Mouse (Mus musculus) left cerebral cortex, postnatal 25 days (tissue): ENCODE results near the gene Apela. TPM values are rescaled to one million over a fixed set of nuclear protein-coding genes. Genes with fewer than 3 reads are reported as not detected.

Experiments used
- DNase-seq, 2 experiments: peaks; one replicate each; pipeline ENCODE4 v3.0.0; 2022; ENCODE audit warnings: low spot score in 2 of 2, mixed read lengths in 1 of 2
- intact Hi-C: fragments of 180-260 bp; cut with DNase I; formaldehyde crosslinking; loops from one replicate; pipeline ENCODE4 v1.15.1; 2025
- total RNA-seq, 2 experiments: library from RNA; stranded (reverse); gene quantifications; 2 replicates each; pipeline ENCODE4 v1.2.3; 2021

Gene Apela
- total RNA-seq: not detected

GRCm38 (mm10) chr8:65037117-65037533, at the start of gene Apela:
TSS of gene Apela (minus strand) at chr8:65037336.
- intact Hi-C loops: no loop called here
- DNase-seq: peak in 1 of 2 experiments; percentile 2

DNA sequence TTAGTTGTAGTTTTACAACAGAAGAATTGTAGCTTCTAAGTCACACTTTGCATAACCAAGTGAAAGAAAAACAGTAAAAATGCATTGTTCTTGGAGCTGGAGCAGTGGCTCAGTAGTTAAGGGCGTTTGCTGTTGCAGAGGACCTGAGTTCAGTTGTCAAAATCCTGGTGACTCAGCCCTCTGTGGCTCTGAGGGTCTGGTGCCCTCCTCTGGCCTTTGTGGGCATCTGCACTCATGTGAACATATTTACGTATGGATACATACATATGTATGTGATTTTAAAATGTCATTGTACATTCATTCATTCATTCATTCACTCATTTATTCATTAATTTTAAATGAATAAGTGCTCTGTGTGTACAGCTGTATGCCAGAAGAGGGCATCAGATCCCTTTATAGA, 48.5 kb upstream of the Apela start:
- DNase-seq: no peak
- intact Hi-C loops: no loop called here

- intact Hi-C loops: no loop called here
- no peak for DNase-seq
Observed at GRCm38 (mm10) chr8:65080731-65081130, 43.6 kb upstream of the Apela start.

GRCm38 (mm10) chr8:65074733-65075132, 37.6 kb upstream of the Apela start, which contains the start of gene Gm10663:
TSS of gene Gm10663 (plus strand) at chr8:65075033.
- intact Hi-C loops: no loop called here
- DNase-seq: no peak

DNA sequence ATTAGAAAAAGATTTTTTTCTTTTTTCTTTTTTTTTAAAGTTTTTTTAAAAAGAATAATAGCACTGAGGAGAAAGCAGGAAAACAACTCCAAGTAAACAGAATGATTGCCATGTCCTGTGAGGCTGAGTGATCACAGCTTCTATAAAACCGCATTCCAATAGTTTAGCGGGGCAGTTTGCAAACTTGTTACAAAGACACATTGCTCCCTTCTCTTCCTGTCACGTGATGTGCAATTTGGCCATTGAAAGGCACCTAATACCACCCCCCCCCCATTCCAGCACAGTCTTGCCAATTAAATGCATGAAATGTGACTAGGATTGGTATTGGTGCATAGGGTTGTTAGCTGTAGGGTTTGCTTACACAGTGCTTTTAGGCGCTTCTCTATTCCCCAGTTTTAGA, 33.9 kb upstream of the Apela start:
- no peak for DNase-seq
- intact Hi-C loops: no loop called here

- intact Hi-C loops: no loop called here
- no peak for DNase-seq
Observed at GRCm38 (mm10) chr8:65068473-65068819, 31.3 kb upstream of the Apela start.

GRCm38 (mm10) chr8:65067694-65068472, 30.7 kb upstream of the Apela start:
- intact Hi-C loops: no loop called here
- DNase-seq: no peak

DNA sequence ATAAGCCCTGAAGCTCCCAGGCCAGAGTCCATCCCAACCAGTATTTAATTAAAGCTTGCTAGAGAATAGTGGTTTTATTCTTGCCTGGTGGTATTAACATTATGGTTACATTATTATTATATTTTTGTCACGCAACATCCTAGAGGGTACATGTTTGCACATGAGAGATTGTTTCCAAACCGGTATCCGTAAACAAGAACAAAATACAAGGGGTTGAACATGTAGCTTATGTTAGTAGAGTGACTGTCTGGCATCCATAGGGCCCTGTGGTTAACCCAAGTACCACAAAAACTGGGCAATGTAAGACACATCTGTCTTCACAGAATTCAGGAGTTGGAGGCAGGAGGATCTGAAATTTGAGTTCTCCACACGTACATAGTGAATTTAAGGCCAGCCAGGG, 29.9 kb upstream of the Apela start:
- no peak for DNase-seq
- intact Hi-C loops: no loop called here

- intact Hi-C loops: no loop called here
- DNase-seq: no peak
Observed at GRCm38 (mm10) chr8:65065622-65066021, 28.5 kb upstream of the Apela start.

GRCm38 (mm10) chr8:65064071-65064470, 26.9 kb upstream of the Apela start:
- no peak for DNase-seq
- intact Hi-C loops: no loop called here

DNA sequence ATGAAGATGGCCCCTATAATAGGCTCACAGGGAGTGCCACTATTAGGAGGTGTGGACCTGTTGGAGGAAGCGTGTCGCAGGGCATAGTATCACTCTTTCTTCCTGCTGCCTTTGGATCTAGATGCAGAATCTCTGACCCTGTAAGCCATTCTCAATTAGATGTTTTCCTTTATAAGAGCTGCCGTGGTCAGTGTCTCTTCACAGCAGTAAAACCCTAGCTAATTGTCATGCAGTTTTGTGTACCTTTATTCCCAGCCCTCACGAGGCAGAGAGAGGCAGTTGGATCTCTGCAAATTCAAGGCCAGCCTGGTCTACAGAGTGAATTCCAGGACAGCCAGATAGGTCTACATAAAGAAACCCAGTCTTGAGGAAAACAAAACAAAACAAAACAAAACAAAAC, 25.1 kb upstream of the Apela start:
- intact Hi-C loops: no loop called here
- no peak for DNase-seq

DNA sequence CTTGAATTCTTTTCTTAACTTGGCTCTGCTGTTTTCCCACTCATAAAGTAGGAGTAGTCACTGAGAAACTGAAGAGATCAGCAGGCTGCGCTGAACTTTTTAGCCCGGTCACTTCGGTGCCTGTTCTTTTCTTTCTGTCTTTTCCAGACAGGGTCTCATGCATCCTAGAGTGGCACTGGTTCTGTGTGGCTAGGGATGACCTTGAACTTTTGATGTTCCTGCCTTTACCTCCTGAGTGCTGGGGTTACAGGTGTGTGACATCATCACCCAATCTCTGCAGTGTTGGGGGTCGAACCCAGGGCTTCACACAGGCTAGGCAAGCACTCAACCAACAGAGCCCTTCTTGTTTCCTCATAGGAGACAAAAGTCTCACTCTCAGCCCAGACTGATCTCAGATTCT, 19.6 kb upstream of the Apela start:
- DNase-seq: no peak
- intact Hi-C loops: no loop called here

DNA sequence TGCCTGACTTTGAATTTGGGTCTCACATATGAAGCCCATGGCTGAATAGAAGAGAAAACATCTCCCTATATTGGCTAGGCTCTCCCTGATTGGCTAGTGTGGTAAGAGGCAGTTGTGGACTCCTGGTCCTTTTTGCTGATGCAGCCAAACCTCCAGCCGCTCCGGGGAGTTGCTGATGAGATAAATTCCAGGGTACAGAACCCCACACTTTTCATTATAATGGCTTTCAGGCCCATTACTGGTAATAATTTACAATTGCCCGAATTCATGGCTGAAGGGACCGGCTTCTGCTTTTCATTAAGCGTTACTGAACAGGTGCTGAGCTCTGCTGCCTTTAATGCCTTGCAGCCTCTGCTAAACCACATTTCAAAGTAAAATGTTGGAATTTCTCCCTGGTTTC, 16.8 kb upstream of the Apela start:
- intact Hi-C loops: no loop called here

GRCm38 (mm10) chr8:65053554-65053953, 16.4 kb upstream of the Apela start:
- no peak for DNase-seq
- intact Hi-C loops: no loop called here

More for the DNA sequence above, 16.8 kb upstream of the Apela start:
- DNase-seq: no peak

- intact Hi-C loops: no loop called here
- no peak for DNase-seq
Observed at GRCm38 (mm10) chr8:65047801-65048200, 10.7 kb upstream of the Apela start.

DNA sequence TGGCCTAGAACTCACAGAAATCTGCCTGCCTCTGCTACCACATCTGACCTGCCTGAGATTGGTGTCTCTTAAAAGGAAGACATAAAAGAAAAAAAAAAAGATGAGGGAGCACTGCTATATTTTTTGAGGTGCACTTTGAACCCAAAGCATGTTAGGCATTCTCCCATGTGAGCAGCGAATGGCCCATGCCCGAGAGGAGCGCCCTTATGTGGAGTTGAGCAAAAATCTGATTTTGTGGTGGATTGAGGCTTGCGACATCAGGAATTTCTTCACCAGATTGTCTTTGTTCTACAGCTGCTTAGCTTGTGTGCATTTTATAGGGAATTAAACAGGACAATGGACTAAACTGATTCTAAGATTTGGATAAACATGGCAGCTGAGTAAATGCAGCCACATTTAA, 10.1 kb upstream of the Apela start:
- intact Hi-C loops: no loop called here
- no peak for DNase-seq

- intact Hi-C loops: no loop called here
- no peak for DNase-seq
Observed at GRCm38 (mm10) chr8:65046565-65046964, 9.4 kb upstream of the Apela start.

DNA sequence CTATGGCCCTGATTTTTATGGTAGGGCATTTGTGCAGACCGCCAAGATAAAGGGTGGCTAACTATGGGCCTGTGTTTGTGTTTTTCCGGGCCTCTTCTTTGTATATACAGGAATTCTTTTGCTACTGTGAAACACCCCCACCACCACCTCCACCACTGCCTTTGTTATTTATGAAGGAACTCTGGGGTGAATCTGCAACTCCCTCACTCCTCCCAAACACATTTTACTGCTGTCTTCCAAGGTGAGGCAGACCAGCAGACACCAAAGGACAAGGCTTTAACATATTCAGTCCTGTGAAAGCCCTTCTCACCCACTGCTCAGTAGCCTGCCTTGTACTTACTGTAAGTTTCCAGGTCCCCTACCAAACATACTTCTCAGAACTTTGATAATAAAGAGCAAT, 3.0 kb downstream of the Apela start:
- intact Hi-C loops: no loop called here
- no peak for DNase-seq

GRCm38 (mm10) chr8:65033056-65033455, 4.1 kb downstream of the Apela start:
- DNase-seq: no peak
- intact Hi-C loops: no loop called here

GRCm38 (mm10) chr8:65032107-65032506, 5.0 kb downstream of the Apela start:
- intact Hi-C loops: no loop called here
- no peak for DNase-seq

DNA sequence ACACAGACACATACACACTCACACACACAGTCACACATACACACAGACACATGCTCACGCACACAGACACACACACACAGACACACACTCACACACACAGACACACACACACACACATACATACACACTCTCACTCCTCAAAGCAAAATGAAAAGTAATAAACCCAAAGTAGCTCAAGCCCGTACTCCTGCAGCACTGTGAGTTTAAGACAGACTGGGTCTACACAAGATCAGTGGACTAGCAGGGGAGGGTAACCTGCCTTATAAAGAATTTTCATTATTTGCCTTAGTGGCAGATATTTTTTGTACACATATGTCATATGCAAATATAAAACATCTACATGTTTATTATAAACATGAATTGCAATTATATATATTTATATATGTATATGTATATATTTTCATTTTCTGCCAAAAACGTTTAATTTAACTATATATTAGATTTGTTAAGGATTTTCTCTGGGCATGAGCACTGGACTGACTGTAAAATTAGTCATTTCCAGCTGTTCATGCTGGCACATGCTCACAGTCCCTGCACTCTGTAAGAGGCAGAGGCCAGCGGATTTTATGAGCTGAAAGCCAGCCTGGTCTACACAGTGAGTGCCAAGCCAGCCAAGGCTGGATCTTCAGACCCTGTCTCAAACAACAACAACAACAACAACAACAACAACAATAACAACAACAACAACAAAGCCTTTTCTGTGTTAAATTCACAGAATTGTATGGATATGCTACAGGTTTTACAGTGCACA, 6.2 kb downstream of the Apela start:
- intact Hi-C loops: no loop called here
- no peak for DNase-seq
